Mouse (Mus musculus) CH12.LX (cell line): ENCODE measurements around the gene Rbm44.

ENCODE experiments used
- CTCF ChIP-seq, 2 experiments: IDR thresholded peaks in 1 of 2; conservative IDR thresholded peaks in 1 of 2; 2 replicates each; pipeline ENCODE4 v1.5.1; 2011 to 2012; ENCODE audit warnings: low read depth in 2 of 2, low read length in 2 of 2, improper control_type of control experiment in 1 of 2, inconsistent platforms in 1 of 2, mild to moderate bottlenecking in 1 of 2, moderate library complexity in 1 of 2
- ZKSCAN1 ChIP-seq: IDR thresholded peaks from 2 replicates; pipeline ENCODE4 v1.6.1; 2012; ENCODE audit warnings: low read depth, inconsistent platforms, low read length, improper control_type of control experiment, borderline replicate concordance

GRCm38 (mm10) chr1:91192184-91192583, 47.3 kb downstream of the Rbm44 start:
- TF ChIP-seq ZKSCAN1 (no peak), CTCF (conservative IDR thresholded peaks at IDR 0.05 in 1 of 2, IDR thresholded peaks at IDR 0.05 in 1 of 2; ENCODE audit: low read depth in 2 of 2, low read length in 2 of 2) (no peak)
